Mouse (Mus musculus) right cerebral cortex, postnatal 36 days (tissue): ENCODE results near the gene Fxyd4.

ENCODE experiments used
- DNase-seq, 2 experiments: peaks; one replicate each; pipeline ENCODE4 v3.0.0; 2022; ENCODE audit warnings: low spot score in 2 of 2, mixed read lengths in 1 of 2

The Fxyd4 gene

DNA sequence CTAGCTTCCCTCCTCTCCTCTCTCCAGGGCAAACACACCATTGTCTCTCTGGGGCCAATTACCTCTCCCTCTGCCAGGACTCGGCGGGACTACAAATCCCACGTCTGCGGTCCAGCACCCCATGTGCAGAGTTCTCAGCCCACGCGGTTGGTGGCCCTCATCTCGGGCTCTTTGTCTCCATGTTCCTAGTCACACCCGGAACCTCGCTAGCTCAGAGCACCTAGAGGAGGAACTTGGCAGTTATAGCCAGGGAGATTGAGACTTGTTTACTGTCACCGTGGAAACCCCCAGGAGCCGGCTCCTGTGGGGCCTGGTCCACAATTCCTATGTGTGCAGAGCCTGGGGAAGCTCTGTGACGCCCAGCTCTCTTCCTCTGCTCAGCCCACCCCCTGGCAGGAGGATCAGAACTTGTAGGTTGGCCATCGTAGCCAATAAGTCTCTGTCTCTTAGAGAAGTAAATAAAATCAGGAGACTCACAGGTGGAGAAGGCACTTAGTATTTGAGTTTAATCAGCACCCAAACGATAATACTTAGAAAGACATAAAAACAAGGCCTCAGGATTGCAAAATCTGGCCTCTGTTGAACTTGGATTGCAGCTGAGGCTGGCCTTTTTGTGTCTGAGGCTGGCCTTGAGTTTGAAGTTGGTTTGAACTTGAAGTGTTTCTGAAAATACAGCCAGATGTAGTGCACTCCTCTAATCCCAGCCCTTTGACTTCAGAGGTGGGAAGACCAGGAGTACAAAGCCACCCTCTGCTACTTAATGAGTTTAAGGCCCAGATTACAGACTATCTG, 45.9 kb downstream of the Fxyd4 start:
- DNase-seq = no peak

GRCm38 (mm10) chr6:117890257-117890656, 47.2 kb downstream of the Fxyd4 start:
- no peak for DNase-seq

- DNase-seq = no peak
Measured at GRCm38 (mm10) chr6:117888642-117889096, 48.8 kb downstream of the Fxyd4 start.

DNA sequence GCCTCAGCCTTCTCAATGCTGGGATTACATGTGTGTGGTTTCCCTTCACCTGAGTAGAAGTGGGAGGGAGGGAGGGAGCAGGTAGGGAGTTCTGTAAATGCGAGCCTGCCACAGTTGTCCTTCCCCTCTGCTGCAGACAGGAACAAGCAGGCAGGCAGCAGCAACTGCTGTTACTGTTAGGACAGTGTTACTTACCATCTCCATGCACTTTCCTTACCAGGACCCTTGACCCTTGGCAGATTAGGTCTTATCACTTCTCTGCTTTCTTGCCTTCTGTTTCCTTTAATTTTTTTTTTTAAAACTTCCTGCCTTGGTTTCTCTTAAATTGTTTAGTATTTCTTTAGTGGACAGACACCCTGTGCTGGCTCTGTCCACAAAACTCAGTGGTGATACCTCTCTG, 49.5 kb downstream of the Fxyd4 start:
- DNase-seq = no peak

- DNase-seq = no peak
Measured at GRCm38 (mm10) chr6:117885943-117886342, 51.5 kb downstream of the Fxyd4 start.
